Mouse (Mus musculus) midbrain, embryonic 16.5 days (tissue): Measurements from ENCODE around the gene Tagln. TPM values are rescaled to one million over a fixed set of nuclear protein-coding genes. Genes with fewer than 3 reads are reported as not detected.

Experiments used
- ATAC-seq: fragments of 200-750 bp; cut with Nextera tagmentation; 2 replicates; pipeline ENCODE4 v1.8.0; 2017; ENCODE audit warnings: moderate TSS enrichment
- H3K27ac ChIP-seq: fragments of 300-500 bp; sonication (generic); 2 replicates; pipeline ENCODE4 v1.5.1; 2014; ENCODE audit warnings: mild to moderate bottlenecking, low read length, mixed read lengths
- H3K27me3 ChIP-seq: fragments of 300-500 bp; sonication (generic); 2 replicates; pipeline ENCODE4 v1.6.1; 2014; ENCODE audit warnings: low read depth, low read length, mixed read lengths; ENCODE audit not compliant: control insufficient read depth, insufficient read depth
- H3K36me3 ChIP-seq: fragments of 300-500 bp; sonication (generic); 2 replicates; pipeline ENCODE4 v1.6.1; 2014; ENCODE audit warnings: mild to moderate bottlenecking, low read length, moderate library complexity, mixed read lengths; ENCODE audit not compliant: control insufficient read depth, insufficient read depth
- H3K4me1 ChIP-seq: fragments of 300-500 bp; sonication (generic); 2 replicates; pipeline ENCODE4 v1.6.1; 2014; ENCODE audit warnings: mild to moderate bottlenecking, low read length, mixed read lengths; ENCODE audit not compliant: control insufficient read depth, insufficient read depth
- H3K4me2 ChIP-seq: fragments of 300-500 bp; sonication (generic); 2 replicates; pipeline ENCODE4 v1.6.1; 2014; ENCODE audit warnings: mild to moderate bottlenecking, low read length, mixed read lengths
- H3K4me3 ChIP-seq: fragments of 300-500 bp; sonication (generic); 2 replicates; pipeline ENCODE4 v1.5.1; 2014; ENCODE audit warnings: low read depth, mild to moderate bottlenecking, low read length, moderate library complexity, mixed read lengths
- H3K9ac ChIP-seq: fragments of 300-500 bp; sonication (generic); 2 replicates; pipeline ENCODE4 v1.6.1; 2014; ENCODE audit warnings: low read depth, low read length, mixed read lengths
- H3K9me3 ChIP-seq: fragments of 300-500 bp; sonication (generic); replicated peaks from 2 replicates; pipeline ENCODE4 v1.6.1; 2014; ENCODE audit warnings: mild to moderate bottlenecking, low read length, mixed read lengths; ENCODE audit not compliant: control insufficient read depth, poor library complexity, severe bottlenecking
- WGBS: fragments of 180-500 bp; shearing (Covaris S2); extraction: QIAGEN DNeasy Blood & Tissue Kit; methylation state at CpG from one replicate; pipeline ENCODE4 v1.1.7; 2014; 5-methylcytosine and 5-hydroxymethylcytosine counted together
- polyA plus RNA-seq: library from polyadenylated mRNA; unstranded; fragments of >200 nt; fragmentation: Nextera tagmentation; extraction: Ambion mirVana; gene quantifications from 2 replicates; pipeline ENCODE4 v1.2.1, GENCODE M21; 2015

Gene Tagln
- polyA plus RNA-seq, 1 experiment from 2014 or later = 5.5 TPM

DNA sequence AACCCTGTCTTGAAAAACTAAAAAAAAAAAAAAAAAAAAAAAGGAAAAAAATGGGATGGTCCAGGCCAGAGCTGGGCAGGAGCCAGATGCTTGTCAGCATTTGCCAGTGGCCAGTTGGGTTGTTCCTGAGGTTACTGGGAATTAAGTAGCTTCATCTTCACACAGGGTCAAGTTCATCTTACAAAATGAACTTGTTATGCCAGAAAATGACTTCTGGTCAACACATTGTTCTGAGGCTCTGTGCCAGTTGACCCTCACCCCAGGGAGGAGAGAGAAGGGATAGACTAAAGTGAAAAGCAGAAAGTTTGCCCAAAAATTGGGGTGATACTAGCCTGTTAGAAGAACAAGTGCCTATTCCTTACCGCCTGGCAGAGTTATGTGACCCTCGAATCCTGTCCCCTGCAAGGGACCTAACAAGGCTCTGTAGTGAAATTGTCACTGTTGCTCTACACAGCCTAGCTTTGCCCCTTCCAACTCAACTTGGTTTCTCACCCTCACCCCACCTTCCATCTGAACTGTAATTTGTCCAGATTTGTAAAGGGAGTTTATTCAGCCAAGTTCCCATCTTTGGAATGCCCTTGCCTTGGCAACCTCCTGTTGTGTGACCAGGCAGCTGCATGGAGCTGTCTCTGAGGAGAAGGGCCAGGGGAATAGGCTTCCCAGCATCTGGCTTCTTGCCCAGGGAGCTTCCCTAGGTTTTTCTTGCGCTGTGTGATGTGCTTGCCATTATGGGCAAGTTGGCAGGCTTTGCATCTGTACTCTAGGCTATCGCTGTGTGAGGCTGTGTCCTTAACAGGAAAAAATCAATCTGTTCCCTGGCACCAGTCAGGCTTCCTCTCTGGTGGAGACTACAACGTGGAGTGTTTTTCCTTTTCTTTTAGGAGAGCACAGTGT is 18.6 kb downstream of the Tagln start:
- no peak overlapping the region for H3K9ac ChIP-seq
- no peaks in the 10 kb centered on the region for H3K9me3 ChIP-seq
- H3K4me1 ChIP-seq = no peaks in the 10 kb centered on the region
- H3K27ac ChIP-seq = 0 out of 2 replicates have a peak overlapping the region, but pooled peaks have one; percentile 29
- ATAC-seq = peak; percentile 84
- peaks cover 43% of the 10 kb centered on the region for H3K36me3 ChIP-seq
- H3K27me3 ChIP-seq = no peaks in the 10 kb centered on the region
- WGBS = 77% methylated on average over 5 of the region's 5 CpGs
- no peak overlapping the region for H3K4me3 ChIP-seq
- no peak overlapping the region for H3K4me2 ChIP-seq

DNA sequence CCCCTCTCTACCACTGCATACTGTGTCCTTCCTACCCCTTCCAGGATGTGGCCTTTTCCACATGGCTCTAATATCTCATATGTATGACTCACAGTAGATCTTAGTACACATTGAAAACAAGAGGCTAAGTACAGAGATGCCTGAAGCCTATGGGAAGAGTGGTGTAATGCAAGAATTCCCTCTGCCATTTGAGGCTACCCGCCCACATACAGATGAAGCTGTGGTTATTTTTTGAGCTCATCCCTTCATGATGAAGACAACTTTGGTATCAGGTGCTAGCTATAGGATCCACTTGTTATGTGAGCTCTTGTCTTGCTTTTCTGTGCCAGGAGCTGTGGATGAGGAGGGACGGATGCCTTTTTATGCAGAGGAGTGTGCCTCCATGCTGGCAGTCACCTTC is 20.2 kb downstream of the Tagln start:
- H3K27me3 ChIP-seq = no peaks in the 10 kb centered on the region
- no peak overlapping the region for H3K9ac ChIP-seq
- H3K9me3 ChIP-seq = no peaks in the 10 kb centered on the region
- no peak overlapping the region for H3K4me2 ChIP-seq
- peaks cover 55% of the 10 kb centered on the region for H3K36me3 ChIP-seq
- H3K4me1 ChIP-seq = no peaks in the 10 kb centered on the region
- no peak for ATAC-seq
- WGBS = 98% methylated on average over 2 of the region's 2 CpGs
- H3K4me3 ChIP-seq = no peak overlapping the region
- H3K27ac ChIP-seq = no peak overlapping the region

DNA sequence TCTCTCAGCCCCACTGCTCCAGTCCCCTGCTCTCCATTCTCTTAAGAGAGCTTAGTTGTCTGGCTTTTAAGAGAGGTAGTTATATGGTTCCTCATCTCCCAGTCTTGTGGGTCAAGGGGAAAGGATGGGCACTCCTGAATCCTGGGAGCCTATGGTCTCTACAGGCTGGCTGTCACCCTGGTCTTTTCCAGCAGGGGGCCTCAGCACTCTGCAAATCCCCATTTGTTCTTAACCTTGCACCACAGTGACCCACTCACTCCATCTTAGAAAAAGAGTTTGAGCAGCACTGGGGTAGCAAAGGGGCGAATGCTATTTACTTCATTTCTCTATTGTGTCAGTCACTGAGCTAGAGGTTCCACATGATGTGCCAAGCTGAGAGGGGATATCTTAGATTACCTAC is 24.2 kb downstream of the Tagln start:
- WGBS = 85% methylated on average over 1 of the region's 1 CpGs
- H3K9me3 ChIP-seq = no peaks in the 10 kb centered on the region
- H3K27me3 ChIP-seq = no peaks in the 10 kb centered on the region
- H3K4me1 ChIP-seq = peaks cover 12% of the 10 kb centered on the region
- no peak for ATAC-seq
- H3K36me3 ChIP-seq = peaks cover 49% of the 10 kb centered on the region
- no peak overlapping the region for H3K9ac ChIP-seq
- H3K27ac ChIP-seq = no peak overlapping the region
- H3K4me2 ChIP-seq = no peak overlapping the region
- no peak overlapping the region for H3K4me3 ChIP-seq

DNA sequence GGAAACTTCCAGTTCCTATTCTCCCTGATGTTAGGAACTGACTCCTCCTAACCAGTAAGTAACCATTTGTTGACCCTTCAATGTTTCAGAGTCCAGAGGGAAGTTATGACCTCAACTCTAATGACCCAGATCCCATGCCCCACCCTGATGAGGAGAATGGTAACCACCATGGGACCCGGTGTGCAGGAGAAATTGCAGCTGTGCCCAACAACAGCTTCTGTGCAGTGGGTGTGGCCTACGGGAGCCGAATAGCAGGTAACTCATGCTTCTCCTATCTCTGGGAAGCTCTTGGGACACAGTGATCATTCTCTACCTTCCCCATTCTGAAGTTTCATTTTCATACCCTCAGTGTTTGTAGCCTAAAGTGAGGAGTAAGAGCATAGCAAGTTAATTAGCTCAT is 24.9 kb downstream of the Tagln start:
- no peak for ATAC-seq

DNA sequence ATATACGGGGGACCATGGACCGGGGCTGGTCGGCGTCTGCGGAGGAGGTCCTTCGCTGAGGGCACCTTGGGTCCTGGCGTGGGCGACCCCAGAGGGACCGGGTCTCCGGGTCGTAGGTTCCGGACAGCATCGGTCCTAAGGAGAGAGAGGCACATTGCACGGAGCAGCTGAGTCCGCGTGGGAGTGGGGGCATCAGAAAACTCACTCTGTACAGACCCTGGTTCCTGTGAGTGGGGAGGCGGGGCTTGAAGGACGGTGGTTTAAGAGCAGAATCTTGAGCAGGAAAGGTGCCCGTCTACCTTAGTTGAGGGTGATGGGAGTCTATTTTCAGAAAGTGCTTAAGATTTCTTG is 28.8 kb downstream of the Tagln start:
- ATAC-seq = peak; percentile 57
- peak overlapping the region; percentile 91 for H3K9ac ChIP-seq
- H3K36me3 ChIP-seq = peaks cover 18% of the 10 kb centered on the region
- H3K4me1 ChIP-seq = peaks cover 25% of the 10 kb centered on the region
- peak overlapping the region; percentile 98 for H3K27ac ChIP-seq
- under 1% methylated on average over 19 of the region's 19 CpGs for WGBS
- no peaks in the 10 kb centered on the region for H3K9me3 ChIP-seq
- peak overlapping the region; percentile 95 for H3K4me3 ChIP-seq
- H3K27me3 ChIP-seq = no peaks in the 10 kb centered on the region
- peak overlapping the region; percentile 86 for H3K4me2 ChIP-seq

More for the DNA sequence above, 24.9 kb downstream of the Tagln start:
- H3K9ac ChIP-seq = no peak overlapping the region
- peaks cover 12% of the 10 kb centered on the region for H3K4me1 ChIP-seq
- no peak overlapping the region for H3K4me3 ChIP-seq
- no peaks in the 10 kb centered on the region for H3K9me3 ChIP-seq
- H3K27ac ChIP-seq = no peak overlapping the region
- 95% methylated on average over 3 of the region's 3 CpGs for WGBS
- H3K36me3 ChIP-seq = peaks cover 45% of the 10 kb centered on the region
- H3K27me3 ChIP-seq = no peaks in the 10 kb centered on the region
- no peak overlapping the region for H3K4me2 ChIP-seq

DNA sequence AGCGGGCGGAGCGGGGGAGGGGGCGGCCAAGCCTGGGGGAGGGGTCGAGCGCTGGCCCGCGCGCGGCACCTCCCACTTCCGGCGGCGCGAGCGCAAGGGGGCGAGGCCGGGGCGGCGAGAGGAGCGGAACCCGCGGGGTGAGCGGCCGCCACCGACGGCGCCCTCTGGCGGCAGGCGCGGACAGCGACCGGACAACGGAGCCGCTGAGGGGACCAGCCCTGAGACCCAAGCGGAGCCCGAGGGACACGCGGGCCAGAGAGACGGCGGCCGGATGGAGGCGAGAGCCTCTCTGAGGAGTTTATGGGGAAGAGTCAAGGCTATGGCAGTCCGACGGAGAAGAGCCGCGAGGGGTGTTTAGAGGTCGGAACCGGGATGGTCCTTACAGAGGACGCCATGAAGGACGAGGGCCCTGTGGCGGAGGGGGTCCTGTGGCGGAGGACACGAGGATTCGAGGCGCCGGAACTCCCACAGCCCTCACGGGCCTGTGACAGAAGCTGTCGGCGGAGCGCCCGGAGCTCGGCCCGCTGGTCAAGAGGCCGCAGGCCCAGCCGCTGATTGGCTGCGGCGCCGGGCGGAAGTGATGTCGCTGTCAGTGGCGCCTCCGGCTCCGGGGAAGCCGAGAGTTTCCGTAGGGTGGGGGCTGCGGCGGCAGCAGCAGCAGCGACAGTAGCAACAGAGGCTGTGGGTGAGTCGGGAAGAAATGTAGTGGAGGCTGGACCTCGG is 29.3 kb downstream of the Tagln start, which contains the start of the genes Pcsk7 and Rnf214:
TSS of gene Pcsk7 (plus strand) at position 143 of the 723 bp plus-strand sequence.
TSS of gene Rnf214 (minus strand) at position 557 of the 723 bp plus-strand sequence.
- peak; percentile 95 for ATAC-seq
- peak within 1 kb of the TSS; percentile 95 for H3K4me3 ChIP-seq
- peaks cover 13% of the 10 kb centered on the region for H3K36me3 ChIP-seq
- no peaks in the 10 kb centered on the region for H3K27me3 ChIP-seq
- under 1% methylated on average over 68 of the region's 80 CpGs for WGBS
- H3K4me1 ChIP-seq = peaks cover 25% of the 10 kb centered on the region
- H3K4me2 ChIP-seq = peak within 1 kb of the TSS; percentile 86
- H3K9ac ChIP-seq = peak within 1 kb of the TSS; percentile 91
- peak within 1 kb of the TSS; percentile 98 for H3K27ac ChIP-seq
- no peaks in the 10 kb centered on the region for H3K9me3 ChIP-seq

DNA sequence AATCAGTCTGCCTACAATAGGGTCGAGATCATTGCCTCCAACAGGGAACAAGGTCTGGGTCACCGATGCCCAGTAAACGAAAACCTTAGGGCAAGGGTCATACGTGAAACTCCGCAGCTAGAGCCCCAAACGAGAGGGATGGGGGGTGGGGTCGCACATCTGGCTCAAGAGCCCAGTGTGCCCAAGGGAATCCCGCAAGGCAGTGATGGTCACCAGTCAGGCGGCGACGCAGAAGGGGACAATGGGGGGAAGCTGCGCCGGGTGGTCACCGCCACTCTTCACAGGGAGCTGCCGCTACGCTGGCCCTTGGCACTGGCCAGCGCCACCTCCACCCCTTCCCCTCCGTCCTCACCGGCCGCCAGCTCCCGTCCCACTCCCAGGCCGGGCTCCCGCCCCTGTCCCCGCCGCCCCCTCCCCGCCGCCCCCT is 30.0 kb downstream of the Tagln start:
- Histone ChIP-seq H3K36me3 (peaks cover 8% of the 10 kb centered on the region), H3K4me3 (peak overlapping the region; percentile 95), H3K27me3 (no peaks in the 10 kb centered on the region), H3K4me2 (peak overlapping the region; percentile 86), H3K4me1 (peaks cover 25% of the 10 kb centered on the region), H3K9me3 (no peaks in the 10 kb centered on the region), H3K27ac (peak overlapping the region; percentile 98), H3K9ac (peak overlapping the region; percentile 91)
- ATAC-seq = peak; percentile 53
- WGBS = under 1% methylated on average over 18 of the region's 27 CpGs

DNA sequence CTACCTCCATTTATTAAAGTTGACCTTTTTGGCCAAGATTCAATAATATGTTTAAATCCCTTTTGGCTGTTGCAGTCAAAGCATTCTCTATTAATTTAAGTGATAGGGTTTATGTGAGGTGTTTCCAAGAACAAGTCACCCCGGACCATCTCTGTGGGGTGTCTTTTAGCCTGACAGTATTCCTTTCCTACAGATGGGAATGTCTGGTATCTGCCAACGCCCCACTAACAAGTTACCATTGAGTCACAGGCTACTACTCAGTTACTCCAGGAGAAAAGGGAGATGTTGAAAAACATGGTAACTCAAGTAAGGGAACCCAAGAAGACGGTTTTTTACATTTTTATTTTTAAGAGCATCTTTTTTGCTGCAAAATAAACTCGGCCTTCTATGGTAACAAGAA is 30.7 kb downstream of the Tagln start:
- Histone ChIP-seq H3K4me3 (peak overlapping the region; percentile 95), H3K4me2 (peak overlapping the region; percentile 86), H3K36me3 (peaks cover 2% of the 10 kb centered on the region), H3K4me1 (peaks cover 25% of the 10 kb centered on the region), H3K9me3 (no peaks in the 10 kb centered on the region), H3K9ac (peak overlapping the region; percentile 91), H3K27ac (peak overlapping the region; percentile 98; the same call in 1 of the 2 replicates), H3K27me3 (no peaks in the 10 kb centered on the region)
- no peak for ATAC-seq
- WGBS = 48% methylated on average over 4 of the region's 4 CpGs

DNA sequence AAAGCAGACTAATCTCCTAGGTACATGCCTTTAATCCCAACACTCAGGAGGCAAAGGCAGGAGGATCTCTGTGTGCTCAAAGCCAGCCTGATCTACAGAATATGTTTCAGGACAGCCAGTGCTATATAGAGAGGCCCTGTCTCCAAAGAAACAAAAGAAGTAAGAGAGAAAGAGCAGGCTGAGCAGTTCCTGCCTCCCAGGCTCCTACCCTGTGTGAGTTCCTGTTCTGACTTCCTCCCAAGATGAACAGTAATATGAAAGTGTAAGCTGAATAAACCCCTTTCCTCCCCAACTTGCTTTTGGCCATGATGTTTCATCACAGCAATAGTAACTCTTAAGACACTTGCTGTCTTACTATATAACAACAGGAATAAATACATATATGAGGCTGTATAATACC is 42.2 kb downstream of the Tagln start:
- peaks cover 36% of the 10 kb centered on the region for H3K36me3 ChIP-seq
- ATAC-seq = no peak
- no peaks in the 10 kb centered on the region for H3K9me3 ChIP-seq
- H3K4me2 ChIP-seq = no peak overlapping the region
- no peak overlapping the region for H3K27ac ChIP-seq
- no peaks in the 10 kb centered on the region for H3K27me3 ChIP-seq
- H3K4me3 ChIP-seq = no peak overlapping the region
- H3K4me1 ChIP-seq = no peaks in the 10 kb centered on the region
- H3K9ac ChIP-seq = no peak overlapping the region
